Mouse (Mus musculus): ENCODE data around the gene Pced1b.
"Not testable (repeated sequence)": the region's sequence is repeated elsewhere in the genome, so short reads cannot be mapped to it uniquely, and the experiment has no call there.

Gene Pced1b

DNA sequence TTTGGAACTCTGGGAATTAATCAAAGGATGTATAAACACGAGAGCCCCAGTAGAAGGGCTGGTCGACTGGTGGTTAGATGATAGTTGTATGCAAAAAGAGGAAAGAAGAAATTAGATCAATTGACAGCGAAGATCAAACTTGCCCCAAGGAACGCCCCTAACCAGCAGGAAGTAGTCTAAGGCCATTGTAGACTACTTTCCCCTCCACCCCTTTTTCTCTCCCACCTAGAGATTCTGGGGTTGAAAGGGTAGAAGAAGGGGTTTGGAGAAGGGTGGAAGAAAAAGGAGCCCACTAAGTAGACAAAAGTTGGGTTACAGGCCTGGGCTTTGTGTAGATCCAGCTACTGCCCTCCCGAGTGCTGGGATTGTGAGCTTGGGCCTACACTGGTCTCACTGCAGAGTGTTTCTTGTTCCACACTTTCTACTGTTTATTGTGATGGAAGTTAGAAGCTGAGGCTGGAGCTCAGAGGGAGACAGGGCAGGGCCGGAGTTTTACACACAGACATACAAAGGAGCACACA lies 125.8 kb downstream of the Pced1b start:
- DNase-seq (ENCODE audit: low spot score), result peak; percentile 32

DNA sequence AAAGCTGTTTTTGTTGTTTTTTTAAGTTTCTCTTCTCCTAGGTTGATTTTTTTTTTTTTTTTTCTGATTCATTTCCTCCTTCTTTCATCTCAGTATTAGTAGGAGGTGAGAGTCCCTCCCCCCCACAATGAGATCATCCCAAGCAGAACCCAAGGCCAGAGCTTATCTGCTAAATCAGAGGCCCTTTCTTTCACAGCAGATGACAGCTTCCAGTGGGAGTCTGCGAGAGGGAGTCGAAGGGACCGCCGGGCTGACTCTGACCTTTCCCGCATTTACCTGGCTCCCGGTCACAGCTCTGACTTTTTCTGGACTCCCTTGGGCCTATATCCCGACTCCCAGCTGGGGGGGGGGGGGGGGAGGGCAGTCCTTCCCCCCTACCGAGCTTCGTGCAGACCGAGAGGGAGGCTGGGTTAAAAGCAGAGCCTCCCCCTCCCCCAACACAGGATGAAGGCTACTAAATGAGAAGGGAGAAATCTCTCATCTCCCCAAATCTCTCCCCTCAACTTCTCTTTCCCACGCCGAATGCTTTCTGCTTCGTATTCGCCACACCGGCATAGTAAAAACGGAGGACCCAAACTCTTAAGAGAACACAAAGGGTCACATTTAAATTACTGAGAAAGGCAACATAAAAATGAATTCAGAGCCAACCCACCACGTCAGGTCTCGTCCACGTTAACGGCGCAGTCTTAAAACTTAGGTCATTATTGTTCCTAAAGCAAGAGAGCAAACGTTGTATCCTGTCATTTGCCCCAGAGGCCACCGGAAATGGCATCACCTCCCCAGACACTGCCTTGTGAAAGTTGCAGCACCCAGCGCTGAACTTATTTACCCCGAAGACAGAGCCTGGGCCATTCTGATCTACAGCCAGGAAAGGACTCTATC lies 126.5 kb downstream of the Pced1b start:
- DNase-seq (ENCODE audit: low spot score), result peak; percentile 53

DNA sequence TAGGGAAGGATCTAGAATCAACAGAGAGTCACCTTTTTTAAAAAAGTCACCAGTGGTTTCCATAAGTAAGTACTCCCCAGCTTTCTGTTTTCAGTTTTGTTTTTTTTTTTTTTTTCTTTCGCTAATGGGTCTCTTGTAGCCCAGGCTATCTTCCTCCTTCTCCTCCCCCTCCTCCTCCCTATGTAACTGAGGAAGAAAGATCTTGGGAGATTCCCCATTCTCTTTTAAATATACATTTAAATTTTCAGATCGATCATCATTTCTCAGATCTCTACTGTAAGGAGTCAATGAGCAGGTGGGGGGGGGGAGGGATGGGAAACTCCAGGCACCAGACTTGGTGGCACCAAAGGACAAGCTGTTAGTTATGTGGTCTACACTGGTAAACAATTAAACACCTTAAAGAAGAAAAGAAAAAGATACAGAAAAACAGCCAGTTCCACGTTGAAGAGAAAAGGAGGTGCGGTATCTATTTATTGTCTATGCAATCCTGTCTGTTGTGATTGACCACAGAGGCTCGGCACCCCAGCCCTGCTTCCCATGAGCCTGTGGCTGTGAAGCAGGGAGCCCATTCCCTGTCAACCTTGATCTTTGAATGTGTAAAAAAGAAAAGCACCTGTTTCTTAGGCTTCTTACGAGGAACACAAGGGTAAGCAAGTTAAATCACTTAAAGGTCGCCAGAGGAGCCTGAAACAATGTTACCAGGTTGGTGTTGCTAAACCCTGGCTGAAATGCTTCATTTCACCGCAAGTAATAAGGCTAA lies 127.4 kb downstream of the Pced1b start:
- DNase-seq (ENCODE audit: low spot score), result no peak

DNA sequence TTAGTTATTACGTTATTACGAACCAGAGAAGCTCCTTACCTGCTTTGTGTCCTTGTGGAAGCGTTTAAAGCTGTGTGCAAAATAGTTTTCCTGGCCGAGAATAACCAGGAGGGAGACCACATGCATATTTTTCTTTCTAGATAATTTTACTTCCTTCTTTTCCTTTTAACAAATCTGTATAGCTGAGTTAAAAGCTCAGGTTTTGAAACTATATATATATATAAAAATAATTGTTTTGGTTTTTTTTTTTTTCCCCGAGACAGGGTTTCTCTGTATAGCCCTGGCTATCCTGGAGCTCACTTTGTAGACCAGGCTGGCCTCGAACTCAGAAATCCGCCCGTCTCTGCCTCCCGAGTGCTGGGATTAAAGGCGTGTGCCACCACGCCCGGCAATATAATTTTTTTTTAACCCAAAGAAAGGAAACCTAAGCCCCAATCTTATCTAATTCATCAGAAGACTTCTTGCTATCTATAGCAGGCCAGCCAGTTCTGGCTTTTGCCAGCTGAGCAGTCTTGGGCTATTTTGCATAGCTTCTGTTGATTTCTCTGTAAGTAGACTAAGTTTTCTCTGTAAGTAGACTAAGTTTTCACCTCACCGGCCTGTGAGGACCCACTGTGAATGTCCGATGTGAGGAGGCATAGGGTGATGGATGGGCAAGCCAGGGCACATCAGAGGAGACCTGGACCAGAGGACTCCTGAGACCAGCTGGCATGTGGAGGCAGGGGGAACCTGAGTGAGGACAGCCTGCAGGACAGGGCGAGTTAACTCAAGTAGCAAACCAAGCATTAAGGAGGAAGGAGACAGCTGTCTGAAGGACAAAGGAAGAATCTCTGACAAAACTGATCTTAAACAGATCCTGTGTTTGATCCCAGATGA lies 128.2 kb downstream of the Pced1b start:
- no peak for DNase-seq (ENCODE audit: low spot score)

DNA sequence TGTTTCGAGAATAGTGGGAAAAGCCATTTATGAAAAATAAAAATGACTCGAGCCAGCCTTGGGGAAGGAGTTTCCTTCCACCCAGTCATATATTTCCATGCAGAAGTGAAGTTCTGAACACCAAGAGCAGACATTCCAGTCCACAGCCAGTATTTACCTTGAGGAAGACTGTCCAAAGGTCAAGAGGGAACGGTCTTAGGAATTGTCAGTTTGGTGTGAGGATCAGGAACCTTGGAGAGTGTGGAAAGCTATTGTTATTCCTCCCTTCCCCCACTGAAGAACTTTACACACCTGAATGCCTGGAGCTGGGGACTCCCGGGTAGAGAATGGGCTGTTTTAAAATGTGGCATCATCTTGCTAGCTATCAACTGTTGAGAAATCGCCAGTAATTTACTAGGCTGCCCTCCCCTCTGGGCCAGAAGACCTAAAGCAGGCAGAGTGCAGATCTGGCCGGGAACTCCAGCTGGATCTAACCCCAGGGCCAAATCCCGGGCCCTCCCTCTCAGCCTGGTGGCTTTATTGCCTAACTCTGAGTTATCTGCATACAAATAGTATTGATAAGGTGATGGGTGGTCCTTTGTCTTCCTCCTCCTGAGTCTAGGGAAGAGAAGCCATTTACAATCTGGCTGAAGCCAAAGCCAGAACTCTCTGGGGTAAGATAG lies 129.3 kb downstream of the Pced1b start:
- DNase-seq (ENCODE audit: low spot score), result no peak

DNA sequence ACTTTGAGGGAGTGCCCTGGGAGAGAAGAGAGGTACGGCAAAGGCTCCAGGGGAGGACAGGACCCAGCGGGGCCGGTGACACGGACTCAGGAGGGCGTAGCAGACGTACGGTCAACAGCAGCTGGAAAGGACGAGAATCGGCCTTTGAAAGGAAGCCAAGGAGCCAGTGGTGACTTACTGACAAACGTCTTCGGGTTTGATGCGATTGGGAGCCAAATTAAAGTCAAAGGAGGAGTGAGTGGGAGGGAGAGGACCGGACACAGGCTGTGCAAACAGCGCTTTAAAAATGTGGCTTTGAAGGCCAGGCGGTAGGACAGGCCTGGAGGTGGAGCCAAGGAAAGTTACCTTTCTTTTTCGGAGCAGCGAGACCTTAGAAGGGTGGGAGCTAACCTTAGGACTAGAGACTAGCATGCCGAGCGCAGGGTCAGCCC lies 129.9 kb downstream of the Pced1b start:
- DNase-seq (ENCODE audit: low spot score), result peak; percentile 30

DNA sequence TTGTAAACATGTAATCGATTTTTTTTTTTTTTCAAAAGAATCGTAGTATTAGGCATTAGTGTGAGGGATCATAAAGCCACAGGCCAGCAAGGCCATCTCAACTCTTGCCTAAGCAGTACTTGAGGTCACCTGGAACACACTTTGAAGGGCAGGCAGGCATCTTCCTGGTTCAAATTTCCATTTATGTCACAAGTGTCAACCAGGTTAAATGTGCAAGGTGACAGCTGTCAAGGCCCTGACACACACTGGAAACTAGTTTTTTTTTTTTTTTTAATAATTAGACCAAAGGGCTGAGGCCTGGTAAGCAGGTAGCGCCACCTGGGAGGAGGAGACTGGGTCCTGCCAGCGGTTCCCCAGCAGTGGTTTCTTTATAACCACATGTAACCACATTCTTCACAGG lies 131.2 kb downstream of the Pced1b start:
- no peak for DNase-seq (ENCODE audit: low spot score)

DNA sequence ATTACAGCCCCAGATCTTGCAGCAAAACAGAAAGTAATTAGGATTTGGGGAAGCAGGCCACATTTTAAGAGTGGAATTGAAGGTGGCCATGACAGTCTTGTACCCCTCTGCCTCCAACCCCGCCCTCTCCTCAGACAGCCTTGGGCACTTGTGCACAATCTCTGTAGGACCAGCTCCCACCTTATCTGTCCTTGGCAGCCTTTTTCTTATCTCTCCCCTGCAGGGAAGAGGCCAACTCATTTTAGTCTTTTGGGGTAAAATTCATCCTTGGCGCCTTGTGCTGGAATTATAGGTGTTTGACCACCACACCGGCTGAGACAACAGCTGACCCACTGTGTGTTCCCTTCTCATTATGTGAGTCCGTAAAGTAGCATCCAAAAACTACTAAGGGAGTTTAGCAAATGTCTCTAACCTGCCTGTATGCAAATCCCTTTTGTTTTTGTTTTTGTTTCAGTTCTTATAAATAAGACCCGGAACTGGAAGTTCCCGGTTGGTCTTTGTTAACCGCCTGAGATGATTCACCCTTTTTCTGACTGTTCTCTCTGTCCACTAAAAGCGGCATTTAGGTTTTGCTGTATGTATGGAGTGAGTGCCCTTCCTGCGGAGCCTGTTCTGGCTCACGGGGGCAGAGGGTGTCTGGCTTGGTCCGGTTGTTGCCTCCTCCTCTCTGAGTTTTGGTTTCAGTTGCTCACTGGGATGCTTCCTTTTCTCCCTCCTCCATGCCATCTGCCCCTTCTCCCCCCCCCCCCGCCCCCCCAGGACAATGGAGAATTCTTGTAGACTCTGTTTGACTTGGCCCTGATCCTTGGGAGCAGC lies 132.8 kb downstream of the Pced1b start:
- no peak for DNase-seq (ENCODE audit: low spot score)

DNA sequence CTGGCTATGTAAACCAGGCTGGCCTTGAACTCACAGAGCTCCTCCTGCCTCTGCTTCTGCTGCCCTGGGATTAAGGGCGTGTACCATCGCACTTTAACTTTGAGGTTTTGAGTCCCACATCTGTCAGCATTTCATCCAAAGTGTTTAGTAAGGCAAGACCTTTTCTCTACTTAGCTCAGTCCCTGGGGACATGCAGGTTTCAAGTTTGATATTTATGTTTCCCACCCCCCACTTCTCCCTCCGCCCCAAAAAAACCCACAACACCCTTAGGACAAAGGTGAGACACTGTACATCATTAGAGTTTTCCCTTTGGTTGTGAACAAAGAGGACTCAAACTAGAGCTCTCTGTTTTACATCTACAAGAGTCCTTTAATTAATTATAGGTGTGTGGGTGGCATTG lies 135.7 kb downstream of the Pced1b start:
- DNase-seq (ENCODE audit: low spot score), result no peak

DNA sequence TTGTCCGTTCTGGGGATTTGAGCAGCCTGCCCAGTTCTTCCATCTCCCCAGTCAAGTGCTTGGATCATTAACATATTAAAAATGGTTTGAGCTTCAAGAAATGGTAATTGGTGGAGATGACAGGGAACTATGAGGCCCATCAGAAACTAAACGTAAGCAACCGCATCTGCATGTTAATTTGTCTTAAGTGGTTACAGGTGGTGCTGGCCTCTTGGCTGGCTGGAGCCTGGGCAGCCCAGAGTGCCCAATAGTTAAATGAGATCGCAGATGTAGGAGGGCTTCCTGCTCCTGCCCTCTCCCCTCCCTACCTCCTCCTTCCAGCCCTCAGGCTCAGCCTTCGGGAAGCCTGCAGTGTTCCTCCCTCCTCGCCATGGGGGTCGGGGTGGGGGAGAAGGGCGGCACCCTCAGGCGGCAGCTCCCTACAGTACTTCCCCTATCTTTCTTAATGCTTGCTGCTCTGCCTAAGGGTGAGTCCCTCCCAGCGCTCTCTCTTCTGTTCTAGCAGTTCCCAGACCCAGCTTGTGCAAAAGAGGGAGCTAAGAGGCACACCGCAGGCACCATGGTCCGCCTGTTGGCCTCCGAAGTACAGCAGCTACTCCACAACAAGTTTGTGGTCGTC lies 136.7 kb downstream of the Pced1b start:
- no peak for DNase-seq (ENCODE audit: low spot score)

DNA sequence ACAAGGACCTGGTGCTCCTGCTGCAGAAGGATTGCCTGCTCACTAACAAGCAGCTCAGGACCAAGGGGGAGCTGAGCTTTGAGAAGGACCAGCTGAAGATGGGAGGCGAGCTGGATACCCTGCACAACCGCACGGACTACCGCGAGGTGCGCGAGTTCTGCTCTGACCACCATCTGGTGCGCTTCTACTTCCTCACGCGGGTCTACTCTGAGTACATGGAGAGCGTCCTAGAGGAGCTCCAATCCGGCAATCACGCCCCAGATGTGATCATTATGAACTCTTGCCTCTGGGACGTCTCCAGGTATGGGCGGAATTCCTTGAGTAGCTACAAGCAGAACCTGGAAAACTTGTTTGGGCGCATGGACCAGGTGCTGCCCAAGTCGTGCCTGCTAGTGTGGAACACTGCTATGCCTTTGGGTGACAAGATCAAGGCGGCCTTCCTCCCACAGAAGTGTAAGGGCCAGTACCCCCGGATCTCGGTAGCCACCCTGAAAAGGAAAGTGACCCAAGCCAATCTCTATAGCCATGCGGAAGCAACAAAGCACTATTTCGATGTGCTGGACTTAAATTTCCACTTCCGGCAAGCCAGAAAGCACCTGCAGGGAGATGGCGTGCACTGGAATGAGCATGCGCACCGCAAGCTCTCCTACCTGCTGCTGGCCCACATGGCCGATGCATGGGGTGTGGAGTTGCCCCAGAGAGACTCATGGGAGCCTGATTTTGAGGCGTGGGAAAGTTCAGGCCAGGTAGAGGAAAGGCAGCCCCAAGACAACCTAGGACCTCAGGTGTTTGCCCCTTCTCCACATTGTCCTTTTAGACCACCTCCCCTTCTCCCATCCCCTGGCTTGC lies 137.5 kb downstream of the Pced1b start:
- no peak for DNase-seq (ENCODE audit: low spot score)

DNA sequence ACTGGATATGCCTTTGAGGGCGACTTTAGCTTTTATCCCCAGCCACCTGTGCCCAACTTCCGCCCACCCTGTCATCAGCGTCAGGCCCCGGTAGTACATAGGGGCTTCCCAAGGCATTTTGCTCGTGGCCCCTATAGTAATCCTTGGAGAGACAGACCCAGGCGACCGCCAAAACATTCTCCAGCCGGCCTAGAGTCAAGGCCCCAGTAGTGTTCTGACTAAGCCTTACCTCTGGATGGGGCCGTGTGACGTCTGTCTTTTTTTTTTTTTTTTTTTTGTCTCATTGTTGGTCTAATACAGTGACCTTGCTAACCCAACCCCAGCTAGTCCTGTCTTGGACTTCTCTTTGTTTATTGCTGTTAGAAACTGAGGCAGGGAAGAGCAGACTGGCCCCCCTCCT lies 138.3 kb downstream of the Pced1b start:
- DNase-seq (ENCODE audit: low spot score), result not testable (repeated sequence)

DNA sequence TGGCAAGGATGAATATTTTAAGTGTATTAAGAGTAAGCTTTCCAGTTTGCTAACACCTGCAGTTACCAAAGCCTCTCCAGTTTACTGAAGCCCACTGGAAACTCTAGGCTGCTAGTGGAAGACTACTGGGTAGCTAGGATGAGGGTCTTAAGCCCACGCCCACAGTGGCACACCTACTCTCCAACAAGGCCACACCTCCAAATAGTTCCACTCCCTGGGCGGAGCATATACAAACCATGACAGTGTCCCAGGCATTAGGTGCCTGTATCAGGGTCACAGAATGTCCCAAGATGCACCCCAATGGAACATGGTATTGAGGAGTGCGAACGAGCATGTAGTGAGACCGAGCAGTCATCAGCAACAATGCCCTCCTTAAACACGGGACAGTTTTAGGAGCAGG lies 140.9 kb downstream of the Pced1b start:
- DNase-seq (ENCODE audit: low spot score), result no peak

DNA sequence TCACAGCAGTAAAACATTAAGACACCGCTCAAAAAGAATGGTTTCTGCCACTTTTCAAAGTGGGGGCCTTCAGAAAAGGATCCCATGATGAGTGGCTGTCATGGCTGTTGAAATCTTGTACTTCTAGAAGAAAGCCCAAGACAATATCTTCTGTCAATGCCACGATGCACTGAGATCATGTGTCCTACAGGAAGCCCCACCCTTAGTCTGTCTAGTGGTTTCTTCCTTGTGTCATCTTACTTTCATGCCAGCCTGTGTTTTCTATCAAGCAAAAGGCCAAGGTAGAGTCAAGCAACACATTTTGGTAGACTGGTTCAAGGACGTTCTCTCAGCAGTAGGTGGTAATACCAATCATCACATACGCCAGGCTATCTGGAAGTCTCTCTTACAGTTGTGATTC lies 142.7 kb downstream of the Pced1b start:
- DNase-seq (ENCODE audit: low spot score), result no peak

DNA sequence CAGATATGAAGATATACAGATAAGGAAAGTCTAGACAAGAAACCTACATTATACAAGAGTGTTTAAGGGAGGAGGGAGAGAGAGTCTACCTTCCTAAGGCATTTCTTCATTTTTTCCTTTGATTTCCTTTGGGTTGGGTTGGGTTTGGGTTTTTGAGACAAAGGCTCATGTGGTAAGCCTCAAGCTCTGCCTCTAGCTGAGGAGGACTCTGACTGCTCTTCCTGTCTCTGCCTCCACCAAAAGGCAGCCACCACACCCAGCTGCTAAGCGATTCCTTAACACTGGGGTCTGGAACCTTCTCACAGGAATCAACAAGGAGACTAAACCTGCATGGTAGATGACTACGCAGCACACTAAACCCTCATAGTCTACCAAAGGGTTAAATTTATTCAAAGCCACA lies 143.9 kb downstream of the Pced1b start:
- DNase-seq (ENCODE audit: low spot score), result no peak

DNA sequence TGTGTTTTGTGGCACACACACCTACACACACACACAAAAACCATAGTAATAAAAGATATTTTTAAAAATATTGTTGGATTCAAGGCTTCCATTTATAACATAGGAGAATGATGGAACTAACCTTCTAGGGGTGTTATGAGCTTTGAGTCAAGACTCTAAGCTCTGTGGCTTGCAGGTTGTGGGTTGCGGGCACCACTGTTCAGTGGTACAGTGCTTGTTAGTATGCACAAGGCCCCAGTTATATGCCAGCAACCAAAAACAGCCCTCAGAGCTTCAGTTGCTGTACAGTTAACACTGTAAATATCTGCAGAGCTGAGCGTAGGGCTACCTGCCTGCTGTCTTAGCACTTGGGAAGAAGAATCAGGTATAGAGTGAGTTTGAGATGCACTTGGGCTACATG lies 144.5 kb downstream of the Pced1b start:
- DNase-seq (ENCODE audit: low spot score), result no peak

DNA sequence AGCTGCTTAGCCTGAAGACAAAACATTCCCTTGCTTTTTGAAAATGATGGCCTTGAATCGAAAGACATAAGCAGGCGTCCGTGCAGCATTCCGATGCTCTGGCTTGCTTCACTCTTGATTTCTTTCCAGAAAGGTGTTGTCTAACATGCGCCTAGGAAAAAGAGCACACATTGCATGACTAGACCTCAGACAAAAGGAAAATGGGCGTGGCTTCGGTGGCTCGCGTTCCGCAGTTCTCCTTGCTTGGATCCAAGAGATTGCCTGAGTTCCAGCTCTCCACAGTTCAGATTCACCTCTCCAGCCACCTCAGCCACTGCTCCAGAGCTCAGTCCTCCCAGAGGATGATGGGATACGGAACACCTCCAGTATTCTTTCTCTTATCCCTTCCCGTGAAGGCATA lies 147.7 kb downstream of the Pced1b start:
- no peak for DNase-seq (ENCODE audit: low spot score)

DNA sequence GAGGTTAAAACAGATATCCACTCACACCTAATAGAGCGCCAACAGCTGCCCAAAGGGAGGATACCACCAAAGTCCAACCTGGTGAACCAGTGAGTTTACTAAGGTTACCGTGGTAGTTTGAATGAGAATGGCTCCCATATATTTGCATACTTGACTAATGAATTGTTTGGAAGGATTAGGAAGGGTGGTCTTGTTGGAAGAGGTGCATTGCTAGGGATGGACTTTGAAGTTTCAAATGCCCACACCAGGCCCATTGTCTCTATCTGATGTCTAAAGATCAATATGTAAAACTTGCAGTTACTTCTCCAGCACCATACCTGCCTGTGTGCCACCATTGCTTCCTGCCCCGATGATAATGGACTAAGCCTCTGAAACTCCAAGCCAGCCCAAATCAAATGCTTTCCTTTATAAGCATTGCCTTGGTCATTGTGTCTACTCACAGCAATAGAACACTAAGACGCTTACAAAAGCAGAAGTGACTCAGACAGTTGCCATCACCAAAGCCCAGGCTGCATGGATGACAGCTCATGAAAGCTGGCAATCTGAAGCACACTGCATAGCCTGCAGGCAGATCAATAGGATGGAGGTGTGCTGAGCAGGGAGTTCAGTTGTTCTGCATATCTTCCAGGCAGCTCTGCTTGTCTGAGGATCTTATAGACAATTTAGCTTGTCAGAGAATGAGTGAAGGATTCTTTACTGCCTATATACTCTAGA lies 149.8 kb downstream of the Pced1b start:
- no peak for DNase-seq (ENCODE audit: low spot score)

DNA sequence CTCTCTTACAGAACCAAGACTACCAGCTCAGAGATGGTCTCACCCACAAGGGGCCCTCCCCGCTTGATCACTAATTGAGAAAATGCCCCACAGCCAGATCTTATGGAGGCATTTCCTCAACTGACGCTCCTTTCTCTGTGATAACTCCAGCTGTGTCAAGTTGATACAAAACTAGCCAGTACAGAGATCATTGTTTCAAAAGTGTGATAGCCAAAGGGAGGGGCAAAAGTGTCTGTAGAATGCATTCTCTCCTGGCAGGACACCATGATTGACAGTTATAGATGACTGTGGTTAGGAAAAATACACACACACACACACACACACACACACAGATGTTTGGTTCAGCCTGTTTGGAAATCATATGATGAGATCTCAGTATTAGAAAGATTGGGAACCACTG lies 150.9 kb downstream of the Pced1b start:
- DNase-seq (ENCODE audit: low spot score), result no peak

All from embryo, embryonic 10.5 days (tissue).